Mouse (Mus musculus): ENCODE results near the gene Hsd3b7. TPM values are rescaled to one million over a fixed set of nuclear protein-coding genes. Genes with fewer than 3 reads are reported as not detected.

Gene Hsd3b7
- total RNA-seq, 2 experiments from 2014 or later, result 4.2 TPM

Other genes starting within 250 kb of the Hsd3b7 start
- not detected for gene Tmem265, start 239.2 kb upstream of the Hsd3b7 start, total RNA-seq (2021)
- gene Phkg2, start 227.3 kb upstream of the Hsd3b7 start, total RNA-seq (2021), result 10 to 100 TPM in 1 of 2 experiments, 1 to 10 TPM in 1; 9.0 to 10.4 TPM
- gene Ccdc189, start 212.0 kb upstream of the Hsd3b7 start, total RNA-seq (2021), result 1 to 10 TPM; 2.9 to 3.3 TPM
- 10 to 100 TPM; 30.5 to 33.4 TPM for gene Rnf40, start 211.8 kb upstream of the Hsd3b7 start, total RNA-seq (2021)
- gene Zfp629, start 184.8 kb upstream of the Hsd3b7 start, total RNA-seq (2021), result 1 to 10 TPM; 7.4 to 9.5 TPM
- gene Bcl7c, start 91.7 kb upstream of the Hsd3b7 start, total RNA-seq (2021), result 10 to 100 TPM; 26.2 to 37.9 TPM
- 10 to 100 TPM; 17.3 to 17.5 TPM for gene Ctf1, start 87.9 kb upstream of the Hsd3b7 start, total RNA-seq (2021)
- not detected for gene Ctf2, start 68.4 kb upstream of the Hsd3b7 start, total RNA-seq (2021)
- 1 to 10 TPM; 1.4 to 1.7 TPM for gene Fbxl19, start 56.1 kb upstream of the Hsd3b7 start, total RNA-seq (2021)
- gene Orai3, start 30.8 kb upstream of the Hsd3b7 start, total RNA-seq (2021), result 10 to 100 TPM; 11.4 TPM
- gene Setd1a, start 23.9 kb upstream of the Hsd3b7 start, total RNA-seq (2021), result 10 to 100 TPM; 16.2 to 17.6 TPM
- gene Gm49388, start 15.0 kb upstream of the Hsd3b7 start, total RNA-seq (2021), result 1 to 10 TPM in 1 of 2 experiments, under 1 TPM in 1; 0.78 to 2.0 TPM
- gene Stx4a, start 23.7 kb downstream of the Hsd3b7 start, total RNA-seq (2021), result 10 to 100 TPM; 46.4 to 56.7 TPM
- gene Stx1b, start 23.9 kb downstream of the Hsd3b7 start, total RNA-seq (2021), result 1 to 10 TPM in 1 of 2 experiments, under 1 TPM in 1; 0.74 to 1.2 TPM
- 10 to 100 TPM; 12.4 to 12.6 TPM for gene Zfp646, start 75.6 kb downstream of the Hsd3b7 start, total RNA-seq (2021)
- gene Zfp668, start 76.2 kb downstream of the Hsd3b7 start, total RNA-seq (2021), result 1 to 10 TPM; 3.2 to 4.1 TPM
- 1 to 10 TPM; 1.9 TPM for gene Prss53, start 90.4 kb downstream of the Hsd3b7 start, total RNA-seq (2021)
- not detected for gene Gm21974, start 94.8 kb downstream of the Hsd3b7 start, total RNA-seq (2021)
- gene Vkorc1, start 95.0 kb downstream of the Hsd3b7 start, total RNA-seq (2021), result 1 to 10 TPM; 7.5 to 9.9 TPM
- 100 to 1,000 TPM; 169 to 173 TPM for gene Bckdk, start 103.5 kb downstream of the Hsd3b7 start, total RNA-seq (2021)
- 10 to 100 TPM; 23.1 to 24.7 TPM for gene Kat8, start 111.9 kb downstream of the Hsd3b7 start, total RNA-seq (2021)
- gene Prss8, start 129.5 kb downstream of the Hsd3b7 start, total RNA-seq (2021), result not detected
- 1 to 10 TPM; 6.1 to 7.1 TPM for gene Prss36, start 146.1 kb downstream of the Hsd3b7 start, total RNA-seq (2021)
- 10 to 100 TPM; 83.3 to 92.1 TPM for gene Fus, start 166.9 kb downstream of the Hsd3b7 start, total RNA-seq (2021)
- gene Pycard, start 193.3 kb downstream of the Hsd3b7 start, total RNA-seq (2021), result under 1 TPM; 0.16 to 0.55 TPM
- 100 to 1,000 TPM; 195 to 222 TPM for gene Trim72, start 203.3 kb downstream of the Hsd3b7 start, total RNA-seq (2021)